Mouse (Mus musculus): Measurements from ENCODE around the gene Ddi2.

DNA sequence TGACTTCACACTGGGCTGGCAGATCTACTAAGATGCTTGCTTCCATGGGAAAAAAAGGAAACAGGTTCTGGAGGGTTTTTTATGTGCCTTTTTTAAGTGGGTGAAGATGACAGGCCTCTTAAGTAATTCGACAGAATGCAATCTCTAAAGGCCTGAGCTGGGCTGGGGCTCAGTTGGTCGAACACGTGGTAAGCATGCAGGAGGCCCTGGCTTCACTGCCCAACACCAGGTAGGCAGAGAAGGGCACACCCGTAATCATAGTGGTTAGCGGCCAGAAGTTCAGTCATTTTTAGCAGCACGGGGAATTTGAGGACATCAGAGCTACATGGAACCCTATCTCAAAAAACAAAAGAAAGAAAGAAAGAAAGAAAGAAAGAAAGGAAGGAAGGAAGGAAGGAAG, 68.7 kb downstream of the Ddi2 start:
- TF ChIP-seq POLR2A (IDR thresholded peaks at IDR 0.05; ENCODE audit: borderline replicate concordance, low read depth, low read length) (no peak), CTCF (IDR thresholded peaks at IDR 0.05; ENCODE audit: low read depth, low read length) (no peak)

All from bone marrow macrophage, adult 2 months (primary cell).